Mouse (Mus musculus) cerebellum, postnatal 14 days (tissue): ENCODE data around the gene Col4a3bp.
"Not testable (repeated sequence)": the region's sequence is repeated elsewhere in the genome, so short reads cannot be mapped to it uniquely, and the experiment has no call there.

Experiments
- DNase-seq, 2 experiments: peaks; one replicate each; pipeline ENCODE4 v3.0.0; 2021; ENCODE audit warnings: mixed read lengths in 2 of 2

The Col4a3bp gene

DNA sequence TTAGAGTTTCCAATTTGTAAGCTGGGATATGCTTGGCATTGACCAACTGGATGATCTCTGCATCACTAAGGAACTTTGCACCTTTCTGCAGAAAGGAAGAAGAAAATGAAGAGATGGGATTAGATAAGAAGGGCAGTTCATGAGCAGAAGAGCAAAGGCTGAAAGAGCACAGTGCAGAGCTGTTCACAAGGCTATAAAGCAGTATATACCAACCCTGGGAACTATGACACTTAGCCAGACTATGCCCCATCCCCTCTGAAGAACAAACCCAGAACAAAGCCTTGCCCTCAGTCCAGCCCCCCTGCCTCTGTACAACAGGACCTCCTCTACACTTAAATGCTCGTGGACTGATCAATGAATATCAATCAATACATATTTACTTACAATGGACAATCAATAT is 114.3 kb downstream of the Col4a3bp start:
- no peak for DNase-seq

GRCm38 (mm10) chr13:96658936-96659335 is 116.5 kb downstream of the Col4a3bp start:
- no peak for DNase-seq

- DNase-seq = no peak
Observed at GRCm38 (mm10) chr13:96660095-96660860, 117.9 kb downstream of the Col4a3bp start.

DNA sequence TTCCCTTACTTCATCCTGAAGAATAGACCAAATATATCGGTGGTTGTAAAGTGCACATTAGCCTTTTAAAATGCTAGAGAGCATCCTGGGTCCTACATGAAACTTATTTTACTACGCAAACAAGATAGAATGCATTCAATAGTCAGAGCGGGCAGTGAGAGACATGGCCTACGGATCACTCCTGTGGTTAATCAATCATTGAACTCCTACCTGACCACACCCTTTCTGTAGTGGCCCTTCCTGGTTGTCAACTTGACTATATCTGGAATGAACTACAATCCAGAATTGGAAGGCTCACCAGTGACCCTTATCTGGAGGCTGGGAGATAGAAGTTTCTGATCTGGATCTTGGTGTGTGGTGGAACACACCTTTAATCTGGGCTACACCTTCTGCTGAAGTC is 120.7 kb downstream of the Col4a3bp start:
- not testable (repeated sequence) for DNase-seq

DNA sequence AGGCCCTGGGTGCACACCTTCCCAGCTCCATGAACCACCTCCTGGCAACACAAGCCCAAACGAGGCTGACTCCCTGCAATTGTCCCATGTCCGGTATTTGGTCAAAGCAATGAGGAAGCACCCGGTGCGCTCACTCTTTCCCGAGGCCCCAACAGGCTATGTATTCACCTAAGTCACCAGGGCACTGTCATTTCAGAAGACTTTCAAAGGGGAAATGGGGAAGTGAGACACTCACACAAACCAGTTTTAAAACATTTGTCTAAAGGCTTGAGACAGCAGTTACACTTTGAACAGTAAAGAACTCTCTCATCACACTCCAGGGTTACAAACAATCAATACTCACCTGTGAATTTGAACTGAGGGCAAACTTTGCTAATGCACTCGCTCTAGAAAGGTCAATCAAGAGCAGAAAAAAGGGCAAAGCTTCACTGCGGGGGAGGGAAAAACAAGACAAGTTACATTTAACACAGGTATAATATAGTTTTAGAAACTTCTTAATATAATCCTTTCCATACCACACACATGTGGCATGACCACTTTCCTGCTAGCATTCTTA is 122.1 kb downstream of the Col4a3bp start:
- no peak for DNase-seq

DNA sequence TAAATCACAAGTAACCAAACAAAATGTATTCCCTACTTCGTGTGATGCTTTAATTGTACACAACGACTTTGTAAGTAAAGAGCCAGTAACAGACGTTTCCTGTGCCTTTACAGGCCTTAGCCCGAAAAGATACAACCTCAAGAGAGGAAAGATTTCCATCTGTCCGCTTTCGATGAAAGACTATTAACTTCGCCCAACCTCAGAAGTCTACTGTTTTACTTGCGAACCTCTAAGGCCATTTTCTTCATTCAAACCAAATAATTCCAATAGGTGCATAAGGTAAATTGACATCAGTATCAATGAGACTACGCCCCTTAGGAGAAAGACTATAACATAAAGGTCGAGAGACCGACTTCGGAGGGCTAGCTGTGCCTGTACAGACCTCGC is 127.6 kb downstream of the Col4a3bp start:
- no peak for DNase-seq

GRCm38 (mm10) chr13:96670406-96671077 is 128.1 kb downstream of the Col4a3bp start, which contains the start of gene Hmgcr:
Gene Hmgcr (minus strand): TSS chr13:96670936.
- peak; percentile 98 to 99 for DNase-seq

DNA sequence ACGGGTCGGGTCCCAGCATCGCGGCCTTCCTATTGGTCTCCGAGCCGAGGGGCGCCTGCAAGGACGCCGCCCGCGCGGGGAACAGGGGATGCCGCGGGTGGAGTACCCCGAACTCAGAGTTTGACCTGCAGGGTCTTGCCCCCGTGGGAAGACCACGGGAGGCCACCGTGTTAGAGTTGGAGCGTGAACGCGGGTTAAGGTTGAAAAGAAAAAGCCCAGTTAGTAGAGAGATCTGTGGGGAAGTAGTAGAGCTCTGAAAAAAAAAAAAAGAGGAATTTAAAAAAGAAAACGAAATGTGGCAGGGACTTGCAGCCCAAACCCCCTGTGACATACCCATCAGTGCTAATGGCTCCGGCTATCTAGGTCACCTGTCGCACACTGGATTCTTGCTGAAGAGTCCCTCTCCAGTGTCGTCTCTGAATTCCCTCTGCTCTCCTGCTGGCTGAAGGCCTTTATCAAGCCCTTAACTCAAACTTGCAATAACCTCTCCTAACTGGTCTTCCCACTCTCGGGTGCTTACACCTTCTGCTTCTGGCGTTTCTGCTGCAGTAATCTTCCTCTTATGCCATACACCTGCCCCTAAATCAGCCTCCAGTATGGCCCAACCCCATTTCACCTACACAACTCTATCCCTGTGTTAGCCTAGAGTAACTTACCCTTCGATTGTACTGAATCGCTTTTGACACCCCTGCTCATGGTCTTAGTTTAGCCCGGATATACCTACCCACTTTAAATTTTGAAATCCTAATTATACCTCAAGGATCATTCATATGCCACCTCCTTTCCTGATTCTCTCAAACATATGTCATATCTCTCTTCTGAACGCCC is 128.9 kb downstream of the Col4a3bp start:
- no peak for DNase-seq

DNA sequence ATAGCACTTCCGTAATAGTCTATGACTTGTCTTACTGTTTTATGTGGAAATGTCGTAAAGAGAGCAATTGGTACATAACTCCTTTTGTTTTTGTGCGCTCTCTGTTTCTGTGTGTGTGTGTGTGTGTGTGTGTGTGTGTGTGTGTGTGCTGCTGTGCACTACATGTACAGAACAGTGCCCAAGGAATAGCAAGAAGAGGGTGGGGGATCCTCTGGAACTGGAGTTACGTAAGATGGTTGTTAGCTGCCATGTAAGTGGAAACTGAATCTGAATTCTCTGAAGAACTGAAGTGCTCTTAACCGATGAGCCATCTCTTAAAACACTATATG is 129.5 kb downstream of the Col4a3bp start:
- no peak for DNase-seq

- DNase-seq = no peak
Observed at GRCm38 (mm10) chr13:96672276-96672675, 129.9 kb downstream of the Col4a3bp start.

DNA sequence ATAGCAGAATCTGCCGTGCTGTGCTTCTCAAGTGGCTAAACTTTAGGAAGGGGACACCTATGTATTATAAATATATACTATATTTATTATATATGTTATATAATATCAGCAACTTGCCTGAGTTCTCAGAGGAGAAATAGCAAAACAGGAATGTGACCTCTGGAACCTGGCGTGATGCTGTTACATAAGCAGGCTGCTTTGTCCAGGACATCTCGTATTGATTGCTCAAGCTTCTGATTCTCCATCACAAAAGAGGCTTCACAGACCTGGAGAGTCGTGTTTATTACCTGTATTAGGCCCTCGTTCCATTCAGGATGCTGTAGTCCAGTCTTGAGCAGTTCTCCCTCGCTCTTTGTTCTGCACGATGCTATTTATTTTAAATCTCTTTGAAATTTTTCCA is 131.4 kb downstream of the Col4a3bp start:
- no peak for DNase-seq

GRCm38 (mm10) chr13:96675756-96676155 is 133.3 kb downstream of the Col4a3bp start:
- no peak for DNase-seq

DNA sequence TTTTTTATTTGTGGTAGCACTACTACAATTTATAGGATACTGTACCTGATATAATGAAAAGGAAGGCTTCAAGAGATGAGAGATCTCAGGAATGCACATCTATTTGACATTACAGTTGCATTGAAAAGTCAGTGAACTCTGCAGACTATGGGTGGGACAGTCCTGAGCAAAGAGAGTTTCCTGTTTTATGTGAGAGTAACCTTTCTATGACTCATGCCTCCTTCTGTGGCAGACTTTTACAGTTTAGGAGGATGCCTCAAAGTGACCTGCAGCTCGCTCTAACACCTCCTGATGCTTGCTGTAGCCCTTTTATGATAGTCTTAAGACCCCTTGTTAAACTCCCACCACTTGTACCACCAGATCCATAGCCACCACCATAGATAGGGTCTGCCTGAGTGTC is 134.7 kb downstream of the Col4a3bp start:
- no peak for DNase-seq

DNA sequence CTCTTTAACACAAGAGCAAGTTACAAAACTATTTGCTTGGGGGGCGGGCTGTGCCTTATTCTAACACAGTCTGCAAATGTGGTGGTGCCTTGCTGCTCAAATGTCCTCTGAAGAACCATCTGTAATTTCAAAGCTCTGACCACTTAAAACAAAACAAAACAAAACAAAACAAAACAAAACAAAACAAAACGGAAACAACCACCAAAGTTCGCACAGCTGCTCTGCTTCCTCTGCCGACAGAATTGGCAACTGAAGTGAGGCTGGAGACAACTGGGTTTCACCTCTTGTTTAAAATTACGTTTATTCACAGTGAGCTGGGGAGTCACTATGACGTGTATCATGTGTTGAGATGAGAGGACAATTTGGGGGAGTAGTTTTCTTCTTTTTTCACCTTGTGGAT is 136.2 kb downstream of the Col4a3bp start:
- no peak for DNase-seq

DNA sequence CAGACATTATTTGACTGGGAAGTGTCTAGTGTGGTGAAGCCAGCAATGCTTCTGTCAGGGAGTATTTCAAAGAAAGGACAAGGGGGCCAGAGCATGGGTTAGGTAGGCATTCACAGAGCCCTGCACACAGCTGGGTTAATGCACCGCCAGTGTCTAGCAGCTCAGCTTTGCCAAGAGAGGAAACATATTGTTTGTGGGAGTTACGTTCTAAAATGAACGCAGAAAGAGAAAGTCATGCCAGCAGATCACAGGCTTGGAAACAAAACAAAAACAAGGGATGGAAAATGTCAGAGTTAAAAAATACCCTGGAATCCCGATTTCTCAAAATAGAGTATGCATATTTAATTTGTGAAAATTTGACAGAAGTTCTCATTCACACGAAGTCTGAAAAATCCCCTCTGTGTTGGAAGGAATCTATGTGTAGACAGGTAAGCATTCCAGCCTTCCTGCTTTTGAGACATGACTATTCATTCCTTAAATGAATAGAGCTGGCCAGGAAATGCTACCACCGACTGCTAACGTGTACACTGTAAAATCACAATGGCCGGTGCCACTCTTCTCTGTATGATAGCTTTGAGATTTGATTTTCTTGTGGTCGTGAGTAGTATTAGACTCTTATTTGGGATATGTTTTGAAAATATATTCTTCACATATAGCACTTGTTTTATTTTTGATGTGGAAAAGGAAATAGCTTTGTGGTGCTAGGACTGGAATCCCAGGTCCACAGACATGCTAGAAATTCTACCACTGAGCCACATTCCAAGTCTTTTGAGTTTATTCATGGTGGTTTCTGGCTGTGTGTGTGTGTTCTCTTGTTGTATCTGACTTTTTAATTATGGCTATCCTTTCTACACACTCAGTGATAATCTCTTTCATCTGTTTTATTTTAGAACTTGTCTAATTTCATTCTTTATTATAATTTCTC is 138.0 kb downstream of the Col4a3bp start:
- DNase-seq = no peak

DNA sequence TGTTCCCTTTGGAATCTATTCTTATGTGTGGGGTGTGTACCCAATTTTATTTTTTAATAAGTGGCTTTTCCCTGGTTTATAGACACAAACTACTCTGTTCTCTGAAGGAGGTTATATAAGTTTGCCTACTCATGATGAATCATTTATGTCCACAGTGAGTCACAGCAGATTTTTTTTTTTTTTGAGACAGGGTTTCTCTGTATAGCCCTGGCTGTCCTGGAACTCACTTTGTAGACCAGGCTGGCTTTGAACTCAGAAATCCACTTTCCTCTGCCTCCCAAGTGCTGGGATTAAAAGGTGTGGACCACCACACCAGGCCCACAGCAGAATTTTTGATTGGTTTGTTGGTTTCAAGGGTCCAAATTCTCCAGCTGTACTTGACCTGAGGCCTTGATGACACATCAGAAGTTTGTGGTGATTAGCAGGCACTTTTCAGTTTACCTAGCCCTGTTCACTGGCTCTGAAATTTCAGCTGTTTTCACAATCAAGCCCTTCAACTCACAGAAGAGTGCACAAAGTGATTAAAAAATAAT is 138.7 kb downstream of the Col4a3bp start:
- no peak for DNase-seq

DNA sequence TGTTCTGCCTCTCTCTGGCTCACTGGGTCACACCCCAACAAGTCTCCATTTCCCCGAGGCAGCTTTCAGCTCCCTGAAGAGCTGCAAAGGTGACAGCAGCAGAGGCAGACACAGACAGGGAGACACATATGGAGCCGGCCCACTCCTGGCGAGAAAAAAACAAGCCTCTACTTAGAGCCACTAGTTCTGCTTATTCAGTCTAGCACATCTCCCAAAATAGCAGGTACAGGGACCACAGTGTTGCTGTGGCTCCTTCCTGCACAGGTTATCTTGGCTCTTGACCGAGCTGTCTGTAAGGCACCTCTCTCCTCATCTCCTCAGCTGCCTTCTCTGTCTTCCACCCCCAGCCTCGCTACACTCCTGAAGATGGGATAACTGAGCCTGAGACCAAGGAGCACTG is 142.4 kb downstream of the Col4a3bp start:
- no peak for DNase-seq

- DNase-seq = no peak
Observed at GRCm38 (mm10) chr13:96687261-96687660, 144.8 kb downstream of the Col4a3bp start.
